Mouse (Mus musculus): ENCODE measurements at regions not wholly inside any gene's neighbourhood (a gene's known extent, or its start where the extent isn't known, plus 50 kb on each side); places are given as distances from the start of the nearest gene placed in this dataset.

GRCm38 (mm10) chr12:109911506-109911905, 311.4 kb upstream of the Rtl1 start:
- H3K4me2 ChIP-seq (ENCODE audit: low read depth, low read length): no peak overlapping the region
- H3K4me1 ChIP-seq (ENCODE audit: control insufficient read depth, insufficient read depth, low read length): no peaks in the 10 kb centered on the region; the same call in 1 of the 2 replicates
- no peak for ATAC-seq (ENCODE audit: insufficient read depth, low FRiP score)
- H3K27ac ChIP-seq (ENCODE audit: low read length): no peak overlapping the region
- no peaks in the 10 kb centered on the region for H3K27me3 ChIP-seq (ENCODE audit: control insufficient read depth, insufficient read depth, low read length)
- H3K9me3 ChIP-seq (replicated peaks; ENCODE audit: control insufficient read depth, low read length): no peaks in the 10 kb centered on the region
- no peak overlapping the region for H3K9ac ChIP-seq (ENCODE audit: low read length)
- H3K4me3 ChIP-seq (replicated peaks; ENCODE audit: low read length): no peak overlapping the region
- 73% methylated on average over 9 of the region's 9 CpGs for WGBS
- no peaks in the 10 kb centered on the region for H3K36me3 ChIP-seq (ENCODE audit: control insufficient read depth, insufficient read depth, low read length)

GRCm38 (mm10) chr12:109917761-109918160, 317.6 kb upstream of the Rtl1 start:
- 64% methylated on average over 6 of the region's 6 CpGs for WGBS
- no peak overlapping the region for H3K9ac ChIP-seq (ENCODE audit: low read length)
- H3K27me3 ChIP-seq (ENCODE audit: control insufficient read depth, insufficient read depth, low read length): no peaks in the 10 kb centered on the region
- no peaks in the 10 kb centered on the region; the same call in 1 of the 2 replicates for H3K4me1 ChIP-seq (ENCODE audit: control insufficient read depth, insufficient read depth, low read length)
- no peaks in the 10 kb centered on the region for H3K36me3 ChIP-seq (ENCODE audit: control insufficient read depth, insufficient read depth, low read length)
- no peak overlapping the region for H3K4me3 ChIP-seq (replicated peaks; ENCODE audit: low read length)
- no peaks in the 10 kb centered on the region for H3K9me3 ChIP-seq (replicated peaks; ENCODE audit: control insufficient read depth, low read length)
- no peak overlapping the region for H3K4me2 ChIP-seq (ENCODE audit: low read depth, low read length)
- ATAC-seq (ENCODE audit: insufficient read depth, low FRiP score): no peak
- no peak overlapping the region for H3K27ac ChIP-seq (ENCODE audit: low read length)

- no peak overlapping the region for H3K4me2 ChIP-seq (ENCODE audit: low read depth, low read length)
- WGBS: 53% methylated on average over 8 of the region's 8 CpGs
- no peak overlapping the region for H3K27ac ChIP-seq (ENCODE audit: low read length)
- no peak overlapping the region for H3K4me3 ChIP-seq (replicated peaks; ENCODE audit: low read length)
- no peaks in the 10 kb centered on the region for H3K9me3 ChIP-seq (replicated peaks; ENCODE audit: control insufficient read depth, low read length)
- H3K36me3 ChIP-seq (ENCODE audit: control insufficient read depth, insufficient read depth, low read length): no peaks in the 10 kb centered on the region
- no peaks in the 10 kb centered on the region for H3K4me1 ChIP-seq (ENCODE audit: control insufficient read depth, insufficient read depth, low read length)
- H3K9ac ChIP-seq (ENCODE audit: low read length): no peak overlapping the region
- no peak for ATAC-seq (ENCODE audit: insufficient read depth, low FRiP score)
- no peaks in the 10 kb centered on the region for H3K27me3 ChIP-seq (ENCODE audit: control insufficient read depth, insufficient read depth, low read length)
Observed at GRCm38 (mm10) chr12:109918901-109919300, 318.8 kb upstream of the Rtl1 start.

- H3K9me3 ChIP-seq (replicated peaks; ENCODE audit: control insufficient read depth, low read length): no peaks in the 10 kb centered on the region
- no peak overlapping the region for H3K4me3 ChIP-seq (replicated peaks; ENCODE audit: low read length)
- no peaks in the 10 kb centered on the region for H3K36me3 ChIP-seq (ENCODE audit: control insufficient read depth, insufficient read depth, low read length)
- no peak overlapping the region for H3K4me2 ChIP-seq (ENCODE audit: low read depth, low read length)
- H3K27ac ChIP-seq (ENCODE audit: low read length): no peak overlapping the region
- no peaks in the 10 kb centered on the region for H3K4me1 ChIP-seq (ENCODE audit: control insufficient read depth, insufficient read depth, low read length)
- no peak overlapping the region for H3K9ac ChIP-seq (ENCODE audit: low read length)
- WGBS: 89% methylated on average over 10 of the region's 10 CpGs
- no peak for ATAC-seq (ENCODE audit: insufficient read depth, low FRiP score)
- no peaks in the 10 kb centered on the region for H3K27me3 ChIP-seq (ENCODE audit: control insufficient read depth, insufficient read depth, low read length)
Observed at GRCm38 (mm10) chr12:109922111-109922510, 322.0 kb upstream of the Rtl1 start.

- Histone ChIP-seq H3K9me3 (replicated peaks; ENCODE audit: control insufficient read depth, low read length) (no peaks in the 10 kb centered on the region), H3K4me2 (ENCODE audit: low read depth, low read length) (no peak overlapping the region), H3K9ac (ENCODE audit: low read length) (no peak overlapping the region), H3K36me3 (ENCODE audit: control insufficient read depth, insufficient read depth, low read length) (no peaks in the 10 kb centered on the region), H3K4me3 (replicated peaks; ENCODE audit: low read length) (no peak overlapping the region), H3K27me3 (ENCODE audit: control insufficient read depth, insufficient read depth, low read length) (no peaks in the 10 kb centered on the region), H3K27ac (ENCODE audit: low read length) (no peak overlapping the region), H3K4me1 (ENCODE audit: control insufficient read depth, insufficient read depth, low read length) (no peaks in the 10 kb centered on the region)
- WGBS: 79% methylated on average over 6 of the region's 6 CpGs
- ATAC-seq (ENCODE audit: insufficient read depth, low FRiP score): no peak
Observed at GRCm38 (mm10) chr12:109925866-109926265, 325.7 kb upstream of the Rtl1 start.

GRCm38 (mm10) chr12:109926643-109927042, 326.5 kb upstream of the Rtl1 start:
- WGBS: 55% methylated on average over 12 of the region's 12 CpGs
- Histone ChIP-seq H3K4me2 (ENCODE audit: low read depth, low read length) (no peak overlapping the region), H3K4me1 (ENCODE audit: control insufficient read depth, insufficient read depth, low read length) (no peaks in the 10 kb centered on the region)

GRCm38 (mm10) chr12:109946179-109946578, 332.7 kb upstream of the Dio3 start:
- H3K27ac ChIP-seq (ENCODE audit: low read length): peak overlapping the region; percentile 88
- 0 out of 2 replicates have a peak, but pooled peaks cover 4% of the 10 kb centered on the region for H3K9me3 ChIP-seq (replicated peaks; ENCODE audit: control insufficient read depth, low read length)
- H3K27me3 ChIP-seq (ENCODE audit: control insufficient read depth, insufficient read depth, low read length): no peaks in the 10 kb centered on the region
- peaks cover 7% of the 10 kb centered on the region for H3K4me1 ChIP-seq (ENCODE audit: control insufficient read depth, insufficient read depth, low read length)
- WGBS: 50% methylated on average over 3 of the region's 3 CpGs
- 0 out of 2 replicates have a peak overlapping the region, but pooled peaks have one; percentile 23 for H3K4me2 ChIP-seq (ENCODE audit: low read depth, low read length)
- no peak overlapping the region for H3K9ac ChIP-seq (ENCODE audit: low read length)
- H3K4me3 ChIP-seq (replicated peaks; ENCODE audit: low read length): no peak overlapping the region
- H3K36me3 ChIP-seq (ENCODE audit: control insufficient read depth, insufficient read depth, low read length): no peaks in the 10 kb centered on the region
- peak; percentile 61 for ATAC-seq (ENCODE audit: insufficient read depth, low FRiP score)

More at GRCm38 (mm10) chr12:109926643-109927042, 326.5 kb upstream of the Rtl1 start:
- Histone ChIP-seq H3K36me3 (ENCODE audit: control insufficient read depth, insufficient read depth, low read length) (no peaks in the 10 kb centered on the region), H3K9ac (ENCODE audit: low read length) (no peak overlapping the region), H3K27me3 (ENCODE audit: control insufficient read depth, insufficient read depth, low read length) (no peaks in the 10 kb centered on the region), H3K4me3 (replicated peaks; ENCODE audit: low read length) (no peak overlapping the region), H3K9me3 (replicated peaks; ENCODE audit: control insufficient read depth, low read length) (no peaks in the 10 kb centered on the region), H3K27ac (ENCODE audit: low read length) (no peak overlapping the region)
- ATAC-seq (ENCODE audit: insufficient read depth, low FRiP score): no peak

GRCm38 (mm10) chr12:109946936-109947335, 331.9 kb upstream of the Dio3 start:
- H3K27me3 ChIP-seq (ENCODE audit: control insufficient read depth, insufficient read depth, low read length): no peaks in the 10 kb centered on the region
- H3K9ac ChIP-seq (ENCODE audit: low read length): no peak overlapping the region
- 0 out of 2 replicates have a peak, but pooled peaks cover 4% of the 10 kb centered on the region for H3K9me3 ChIP-seq (replicated peaks; ENCODE audit: control insufficient read depth, low read length)
- peaks cover 8% of the 10 kb centered on the region for H3K4me1 ChIP-seq (ENCODE audit: control insufficient read depth, insufficient read depth, low read length)
- H3K27ac ChIP-seq (ENCODE audit: low read length): 0 out of 2 replicates have a peak overlapping the region, but pooled peaks have one; percentile 63
- WGBS: 52% methylated on average over 1 of the region's 1 CpGs
- H3K4me2 ChIP-seq (ENCODE audit: low read depth, low read length): no peak overlapping the region
- H3K4me3 ChIP-seq (replicated peaks; ENCODE audit: low read length): no peak overlapping the region
- no peak for ATAC-seq (ENCODE audit: insufficient read depth, low FRiP score)
- no peaks in the 10 kb centered on the region for H3K36me3 ChIP-seq (ENCODE audit: control insufficient read depth, insufficient read depth, low read length)

GRCm38 (mm10) chr12:109947886-109948433, 330.9 kb upstream of the Dio3 start:
- Histone ChIP-seq H3K4me1 (ENCODE audit: control insufficient read depth, insufficient read depth, low read length) (peaks cover 12% of the 10 kb centered on the region), H3K4me3 (replicated peaks; ENCODE audit: low read length) (no peak overlapping the region), H3K36me3 (ENCODE audit: control insufficient read depth, insufficient read depth, low read length) (no peaks in the 10 kb centered on the region), H3K27me3 (ENCODE audit: control insufficient read depth, insufficient read depth, low read length) (no peaks in the 10 kb centered on the region), H3K4me2 (ENCODE audit: low read depth, low read length) (no peak overlapping the region), H3K27ac (ENCODE audit: low read length) (no peak overlapping the region), H3K9ac (ENCODE audit: low read length) (no peak overlapping the region), H3K9me3 (replicated peaks; ENCODE audit: control insufficient read depth, low read length) (0 out of 2 replicates have a peak, but pooled peaks cover 4% of the 10 kb centered on the region)
- 63% methylated on average over 7 of the region's 7 CpGs for WGBS
- ATAC-seq (ENCODE audit: insufficient read depth, low FRiP score): no peak

Measured in stomach, embryonic 16.5 days (tissue).